Mouse (Mus musculus): Measurements from ENCODE around the gene Sphk2. TPM values are rescaled to one million over a fixed set of nuclear protein-coding genes. Genes with fewer than 3 reads are reported as not detected.

Gene Sphk2
- polyA plus RNA-seq, 1 experiment: 88.1 TPM

DNA sequence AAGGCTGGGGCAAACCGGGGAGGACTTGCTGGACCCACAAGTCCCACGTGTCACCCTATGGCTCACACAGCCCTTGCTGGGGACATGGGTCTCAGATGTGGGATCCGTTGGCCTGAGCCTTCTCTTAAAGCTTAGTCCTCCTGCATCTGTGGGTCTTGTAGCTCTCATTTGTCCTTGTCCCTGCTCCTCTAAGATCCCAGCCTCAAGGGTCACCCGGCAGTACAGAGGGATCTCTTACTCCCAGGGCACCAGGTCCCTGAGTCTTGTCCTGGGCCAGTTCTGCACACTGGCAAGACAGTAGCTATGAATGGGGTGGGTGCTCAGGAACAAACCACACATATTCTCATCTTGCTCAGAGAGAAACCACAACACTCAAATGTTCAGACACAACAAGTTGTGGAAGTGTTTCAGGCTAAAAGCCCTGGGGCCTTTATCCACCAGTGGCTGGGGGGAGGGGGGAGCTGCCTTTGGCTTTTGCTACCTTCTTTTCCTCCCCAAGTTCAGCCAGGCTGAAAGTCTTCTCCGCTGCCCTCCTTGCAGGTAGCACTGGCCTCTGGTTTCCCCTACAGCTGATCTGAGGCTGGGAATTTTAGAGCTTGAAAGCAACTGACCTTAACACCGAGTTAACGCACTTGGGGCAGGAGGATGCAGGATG lies 34.3 kb downstream of the Sphk2 start, which contains the start of gene Ntn5:
TSS of gene Ntn5 (plus strand) at position 627 of the 655 bp plus-strand sequence.
- peaks cover 32% of the 10 kb centered on the region for H3K4me1 ChIP-seq (replicated peaks; ENCODE audit: control insufficient read depth, insufficient read depth, low read length)
- no peak within 1 kb of the TSS for H3K27ac ChIP-seq (ENCODE audit: control insufficient read depth, insufficient read depth, low read length)
- peak; percentile 24 for DNase-seq
- WGBS: 76% methylated on average over 7 of the region's 7 CpGs
- no peaks in the 10 kb centered on the region for H3K36me3 ChIP-seq (ENCODE audit: control insufficient read depth, insufficient read depth, low read length)
- TF ChIP-seq CTCF (IDR thresholded peaks at IDR 0.05; ENCODE audit: borderline replicate concordance, control insufficient read depth, extremely low read depth, insufficient read depth, low read length, poor library complexity): no peak
- TF ChIP-seq POLR2A (IDR thresholded peaks at IDR 0.05; ENCODE audit: control insufficient read depth, extremely low read depth, insufficient read depth, low read length, poor library complexity): no peak
- H3K27me3 ChIP-seq (ENCODE audit: control insufficient read depth, insufficient read depth, low read length): no peaks in the 10 kb centered on the region
- H3K4me3 ChIP-seq (ENCODE audit: control insufficient read depth, insufficient read depth, low read length): no peak within 1 kb of the TSS

DNA sequence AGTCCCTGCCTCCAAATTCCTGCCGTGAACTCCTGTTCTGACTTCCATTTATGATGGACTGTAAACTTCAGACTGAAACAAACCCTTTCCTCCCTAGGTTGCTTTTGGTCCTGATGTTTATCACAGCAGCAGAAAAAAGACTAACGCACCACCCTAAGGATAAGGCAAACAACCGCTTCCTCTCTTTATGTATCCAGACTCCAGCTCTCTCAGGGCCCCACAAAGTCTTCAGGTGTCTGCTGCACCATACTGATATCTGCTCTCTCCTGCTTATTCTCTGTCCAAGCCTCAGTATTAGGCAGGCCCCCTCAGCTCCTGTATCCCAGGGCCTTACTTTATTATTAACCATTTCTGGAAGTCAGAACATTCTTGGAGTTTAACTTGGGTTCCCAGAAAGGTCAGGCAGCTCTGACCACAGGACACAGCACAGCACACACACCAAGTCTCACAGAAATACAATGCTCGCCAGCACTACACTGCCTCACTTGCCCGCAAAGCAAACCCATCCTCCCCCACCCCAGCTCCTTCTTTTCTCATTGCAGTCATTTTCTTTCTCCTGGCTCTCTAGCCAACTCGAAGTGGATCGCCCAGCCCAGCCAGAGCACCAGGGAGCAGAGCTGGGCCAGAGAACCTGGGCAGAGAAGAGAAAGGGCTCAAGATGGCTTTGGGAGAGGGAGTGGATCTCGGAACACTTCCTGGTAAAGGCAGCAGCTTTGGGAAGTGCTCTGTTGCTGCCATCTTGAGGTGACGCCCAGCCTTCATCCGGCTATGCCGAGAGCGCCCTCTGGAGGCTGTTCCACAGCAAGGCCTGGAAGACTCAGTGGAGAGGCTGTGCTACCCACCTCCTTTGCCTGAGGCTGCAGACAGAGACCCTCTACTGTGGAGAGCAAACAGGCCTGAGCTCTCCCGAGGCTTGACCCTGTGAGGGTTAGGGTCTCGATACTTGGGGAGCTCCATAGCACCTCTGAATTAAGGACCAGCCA lies 35.4 kb downstream of the Sphk2 start:
- peak; percentile 81 for DNase-seq
- Histone ChIP-seq H3K27me3 (ENCODE audit: control insufficient read depth, insufficient read depth, low read length) (no peaks in the 10 kb centered on the region), H3K4me1 (replicated peaks; ENCODE audit: control insufficient read depth, insufficient read depth, low read length) (peaks cover 32% of the 10 kb centered on the region), H3K36me3 (ENCODE audit: control insufficient read depth, insufficient read depth, low read length) (no peaks in the 10 kb centered on the region), H3K27ac (ENCODE audit: control insufficient read depth, insufficient read depth, low read length) (no peak overlapping the region), H3K4me3 (ENCODE audit: control insufficient read depth, insufficient read depth, low read length) (no peak overlapping the region)
- TF ChIP-seq POLR2A (IDR thresholded peaks at IDR 0.05; ENCODE audit: control insufficient read depth, extremely low read depth, insufficient read depth, low read length, poor library complexity) (0 out of 2 replicates have a peak, but pooled peaks have one; percentile 13), CTCF (IDR thresholded peaks at IDR 0.05; ENCODE audit: borderline replicate concordance, control insufficient read depth, extremely low read depth, insufficient read depth, low read length, poor library complexity) (peak; percentile 92)
- 49% methylated on average over 14 of the region's 14 CpGs for whole genome bisulfite sequencing

DNA sequence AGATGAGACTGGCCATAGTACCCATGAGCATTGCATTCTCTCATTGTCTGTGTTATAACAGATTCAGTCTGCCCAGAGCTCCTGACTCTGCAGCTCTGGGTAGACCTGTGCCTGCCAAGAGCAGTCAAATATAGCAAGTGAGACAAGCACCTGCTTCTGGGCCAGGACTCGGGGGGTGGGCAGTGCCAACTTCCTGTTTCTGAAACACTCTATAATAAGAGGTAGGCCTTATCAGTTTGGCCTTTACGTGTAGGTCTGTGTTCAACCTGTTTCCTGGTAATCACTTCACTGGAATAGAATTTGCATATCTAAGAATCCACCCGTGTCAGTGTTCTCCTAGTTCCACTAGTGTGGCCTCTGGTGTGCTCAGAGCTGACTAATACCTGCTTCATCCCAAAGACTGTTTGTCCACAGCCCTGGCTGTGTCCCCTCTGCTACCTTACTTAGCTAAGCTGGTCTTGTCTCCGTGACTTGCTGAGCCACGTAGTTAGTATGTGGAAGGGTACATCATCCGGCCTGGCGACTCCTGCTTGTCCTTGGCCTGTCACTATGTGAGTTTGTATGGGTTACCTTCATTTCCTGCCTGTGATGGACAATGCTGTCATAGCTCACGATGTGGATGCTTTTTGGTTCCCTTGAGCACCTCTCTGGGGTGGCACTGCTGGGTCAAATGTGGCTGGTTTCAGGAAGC lies 36.6 kb downstream of the Sphk2 start:
- Histone ChIP-seq H3K4me3 (ENCODE audit: control insufficient read depth, insufficient read depth, low read length) (no peak overlapping the region), H3K36me3 (ENCODE audit: control insufficient read depth, insufficient read depth, low read length) (no peaks in the 10 kb centered on the region), H3K27me3 (ENCODE audit: control insufficient read depth, insufficient read depth, low read length) (no peaks in the 10 kb centered on the region), H3K27ac (ENCODE audit: control insufficient read depth, insufficient read depth, low read length) (peak overlapping the region; percentile 44; the same call in 1 of the 2 replicates), H3K4me1 (replicated peaks; ENCODE audit: control insufficient read depth, insufficient read depth, low read length) (peaks cover 32% of the 10 kb centered on the region)
- TF ChIP-seq POLR2A (IDR thresholded peaks at IDR 0.05; ENCODE audit: control insufficient read depth, extremely low read depth, insufficient read depth, low read length, poor library complexity) (no peak), CTCF (IDR thresholded peaks at IDR 0.05; ENCODE audit: borderline replicate concordance, control insufficient read depth, extremely low read depth, insufficient read depth, low read length, poor library complexity) (no peak)
- no peak for DNase-seq
- WGBS: 39% methylated on average over 8 of the region's 8 CpGs

DNA sequence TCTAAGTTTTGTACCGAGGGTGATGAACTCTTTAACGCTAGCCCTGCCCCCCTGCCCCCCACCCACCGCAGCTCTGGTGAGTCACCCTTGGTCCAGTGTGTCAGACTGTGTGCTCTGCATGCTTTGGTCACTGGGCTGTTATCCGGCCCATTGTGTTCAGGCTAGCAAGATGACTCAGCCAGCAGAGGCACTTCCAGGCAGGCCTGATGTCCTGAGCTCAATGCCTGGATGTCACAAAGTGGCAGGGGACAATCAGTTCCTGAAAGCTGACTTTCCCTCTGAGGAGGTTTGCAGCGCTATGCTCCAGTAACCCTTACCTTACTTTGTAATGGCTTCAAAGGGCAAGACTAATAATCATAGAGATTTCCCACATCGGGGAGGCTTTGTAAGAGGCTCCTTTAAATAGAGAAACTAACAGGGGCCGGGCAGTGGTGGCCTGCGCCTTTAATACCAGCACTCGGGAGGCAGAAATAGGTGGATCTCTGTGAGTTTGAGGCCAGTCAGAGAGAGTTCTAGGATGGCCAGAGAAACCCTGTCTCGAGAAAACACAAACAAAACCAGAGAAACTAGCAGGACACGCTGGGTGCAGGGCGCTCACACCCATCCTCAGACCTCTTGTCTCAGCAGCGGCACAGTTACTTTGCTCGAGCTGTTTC lies 37.7 kb downstream of the Sphk2 start:
- Histone ChIP-seq H3K4me3 (ENCODE audit: control insufficient read depth, insufficient read depth, low read length) (no peak overlapping the region), H3K4me1 (replicated peaks; ENCODE audit: control insufficient read depth, insufficient read depth, low read length) (peaks cover 32% of the 10 kb centered on the region), H3K36me3 (ENCODE audit: control insufficient read depth, insufficient read depth, low read length) (no peaks in the 10 kb centered on the region), H3K27me3 (ENCODE audit: control insufficient read depth, insufficient read depth, low read length) (no peaks in the 10 kb centered on the region), H3K27ac (ENCODE audit: control insufficient read depth, insufficient read depth, low read length) (no peak overlapping the region)
- no peak for DNase-seq
- WGBS: 93% methylated on average over 14 of the region's 14 CpGs
- TF ChIP-seq CTCF (IDR thresholded peaks at IDR 0.05; ENCODE audit: borderline replicate concordance, control insufficient read depth, extremely low read depth, insufficient read depth, low read length, poor library complexity): no peak
- no peak for TF ChIP-seq POLR2A (IDR thresholded peaks at IDR 0.05; ENCODE audit: control insufficient read depth, extremely low read depth, insufficient read depth, low read length, poor library complexity)

DNA sequence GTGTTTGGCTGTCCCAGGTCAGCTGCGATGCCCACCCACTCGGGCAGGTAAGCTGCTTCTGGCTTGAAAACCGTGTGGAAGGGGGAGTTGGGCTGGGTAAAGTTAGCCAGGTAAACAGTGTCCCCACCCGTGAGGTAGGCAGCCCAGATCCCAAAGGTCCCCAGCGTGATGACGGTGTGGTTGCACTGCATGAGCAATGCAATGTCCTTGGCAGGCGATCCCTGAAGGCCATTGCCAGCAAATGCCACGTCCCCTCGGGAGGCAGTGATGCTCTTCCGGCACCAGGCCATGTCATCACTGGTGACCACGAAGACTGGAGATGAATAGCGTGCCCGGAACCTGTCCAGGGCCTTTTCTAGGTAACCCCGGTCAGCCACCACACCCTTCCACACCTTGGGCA lies 39.3 kb downstream of the Sphk2 start:
- 97% methylated on average over 14 of the region's 14 CpGs for WGBS
- H3K4me1 ChIP-seq (replicated peaks; ENCODE audit: control insufficient read depth, insufficient read depth, low read length): peaks cover 24% of the 10 kb centered on the region

More for the DNA sequence above, 39.3 kb downstream of the Sphk2 start:
- DNase-seq: no peak
- TF ChIP-seq POLR2A (IDR thresholded peaks at IDR 0.05; ENCODE audit: control insufficient read depth, extremely low read depth, insufficient read depth, low read length, poor library complexity): no peak
- no peak for TF ChIP-seq CTCF (IDR thresholded peaks at IDR 0.05; ENCODE audit: borderline replicate concordance, control insufficient read depth, extremely low read depth, insufficient read depth, low read length, poor library complexity)
- no peak overlapping the region for H3K4me3 ChIP-seq (ENCODE audit: control insufficient read depth, insufficient read depth, low read length)
- H3K27ac ChIP-seq (ENCODE audit: control insufficient read depth, insufficient read depth, low read length): no peak overlapping the region
- no peaks in the 10 kb centered on the region for H3K27me3 ChIP-seq (ENCODE audit: control insufficient read depth, insufficient read depth, low read length)
- H3K36me3 ChIP-seq (ENCODE audit: control insufficient read depth, insufficient read depth, low read length): no peaks in the 10 kb centered on the region

All from thymus, adult 2 months (tissue).